Mouse (Mus musculus) cerebellum, postnatal 25 days (tissue): ENCODE results near the gene Fgd2.
A peak's percentile ranks its signal among the peaks of the same experiment; 100 is the strongest.
"Not testable (repeated sequence)": the region's sequence is repeated elsewhere in the genome, so short reads cannot be mapped to it uniquely, and the experiment has no call there.

Source experiments
- DNase-seq, 2 experiments: peaks; one replicate each; pipeline ENCODE4 v3.0.0; 2021; ENCODE audit warnings: mixed read lengths in 2 of 2

Fgd2 gene

DNA sequence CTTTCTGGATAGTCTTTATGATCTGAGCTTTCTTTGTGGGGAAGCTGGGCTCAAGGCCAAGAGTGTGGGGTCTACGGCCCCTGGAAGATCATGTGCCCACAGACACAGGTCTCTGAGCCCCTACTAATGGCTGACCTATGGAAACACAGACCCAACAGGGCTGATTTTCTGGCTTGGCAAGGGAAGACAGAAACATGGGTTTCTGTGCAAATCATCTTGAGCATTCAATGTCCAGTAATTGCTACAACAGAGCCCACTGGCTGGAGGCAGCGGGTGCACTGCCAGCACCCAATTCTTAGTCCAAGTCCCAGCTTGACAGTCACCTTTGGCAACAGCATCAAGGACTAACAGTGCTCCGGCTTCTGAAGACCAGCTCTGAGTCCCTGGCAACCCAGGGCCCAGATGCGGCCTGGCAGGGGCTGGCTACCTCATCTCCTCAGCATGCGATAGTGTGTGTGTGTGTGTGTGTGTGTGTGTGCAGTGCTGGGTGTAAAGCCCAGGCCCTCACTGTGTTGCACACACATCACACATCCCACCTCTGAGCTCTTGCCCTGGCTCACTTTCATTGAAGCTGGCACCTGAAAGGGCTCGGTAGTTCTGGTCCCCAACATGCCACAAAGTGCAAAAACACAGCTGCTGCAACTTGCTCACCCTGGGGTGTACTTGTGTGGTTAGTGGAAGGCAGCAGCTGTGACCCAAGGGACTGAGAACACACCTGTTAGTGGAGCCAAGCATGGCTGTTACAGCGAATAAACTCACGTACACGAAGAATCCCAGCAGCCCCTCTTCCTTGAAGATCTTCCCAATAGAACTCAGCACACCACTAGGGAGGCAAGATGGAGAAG is 22.5 kb upstream of the Fgd2 start:
- peak; percentile 27 to 29 for DNase-seq

GRCm38 (mm10) chr17:29339170-29339768 is 21.4 kb upstream of the Fgd2 start:
- peak; percentile 52 to 69 for DNase-seq

GRCm38 (mm10) chr17:29340406-29341261 is 20.1 kb upstream of the Fgd2 start:
- DNase-seq, result no peak

DNA sequence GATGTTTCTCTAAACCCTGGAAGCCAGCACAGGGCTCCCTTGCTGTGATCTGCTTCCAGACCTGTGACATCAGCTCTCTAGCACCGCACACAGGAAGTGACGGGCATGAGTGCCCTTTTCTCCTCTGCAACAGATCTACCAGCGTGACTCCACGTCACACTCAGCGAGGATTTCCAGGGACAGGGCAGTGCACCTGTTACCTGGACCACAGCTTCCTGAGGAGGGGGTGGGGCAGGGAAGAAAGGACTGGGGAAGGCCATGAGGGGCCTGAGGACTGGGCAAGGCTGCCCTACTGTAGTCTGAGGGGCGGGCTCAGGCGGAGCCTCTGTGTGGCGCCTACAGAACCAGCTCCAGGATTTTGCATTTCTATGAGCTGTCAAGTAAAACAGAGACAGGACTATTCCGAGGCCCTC is 19.1 kb upstream of the Fgd2 start:
- peak in 1 of 2 experiments; percentile 54 for DNase-seq

DNA sequence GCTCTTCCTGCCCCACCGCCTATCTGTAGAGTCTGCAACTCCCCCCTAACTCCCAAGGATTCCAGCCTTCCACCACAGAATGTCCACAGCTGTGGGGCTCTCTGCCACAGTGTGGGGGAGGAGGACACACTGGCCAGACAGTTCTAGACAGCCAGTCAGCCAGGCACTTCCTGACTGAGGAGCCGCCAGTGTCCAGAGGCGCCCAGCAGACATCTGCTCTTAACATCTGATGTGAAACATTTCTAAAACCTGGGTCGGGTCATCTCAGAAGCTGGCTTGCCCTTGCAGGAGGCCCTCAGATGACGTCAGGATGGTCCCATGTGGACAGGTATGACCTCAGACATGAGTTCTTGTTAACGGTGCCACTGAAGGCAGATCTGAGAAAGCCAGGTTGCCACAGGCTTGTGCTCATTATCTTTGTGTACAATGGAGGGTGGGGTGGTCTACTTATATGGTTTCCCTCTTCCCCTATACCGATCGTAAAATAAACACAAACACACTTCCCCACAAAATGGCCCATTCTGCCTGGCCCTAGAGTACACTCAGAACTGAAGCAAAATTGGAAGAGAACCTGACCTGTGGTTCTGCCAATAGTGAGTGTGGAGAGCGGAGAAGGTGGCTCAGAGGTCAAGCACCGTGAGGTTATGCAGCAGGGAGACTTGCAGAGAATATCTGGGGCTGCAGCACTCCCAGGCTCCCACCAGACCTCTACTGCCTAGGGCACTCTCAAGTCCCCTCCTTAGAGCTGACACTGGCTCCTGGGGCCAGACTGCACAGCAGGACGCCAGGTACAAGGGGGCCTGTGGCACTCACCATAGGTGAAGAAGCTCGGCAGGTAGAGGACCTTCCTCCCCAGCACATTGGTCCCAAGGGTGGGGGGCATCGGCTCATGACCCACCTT is 18.5 kb upstream of the Fgd2 start:
- no peak for DNase-seq

- DNase-seq, result no peak
Observed at GRCm38 (mm10) chr17:29343241-29343640, 17.5 kb upstream of the Fgd2 start.

- DNase-seq, result no peak
Observed at GRCm38 (mm10) chr17:29345272-29345671, 15.4 kb upstream of the Fgd2 start.

DNA sequence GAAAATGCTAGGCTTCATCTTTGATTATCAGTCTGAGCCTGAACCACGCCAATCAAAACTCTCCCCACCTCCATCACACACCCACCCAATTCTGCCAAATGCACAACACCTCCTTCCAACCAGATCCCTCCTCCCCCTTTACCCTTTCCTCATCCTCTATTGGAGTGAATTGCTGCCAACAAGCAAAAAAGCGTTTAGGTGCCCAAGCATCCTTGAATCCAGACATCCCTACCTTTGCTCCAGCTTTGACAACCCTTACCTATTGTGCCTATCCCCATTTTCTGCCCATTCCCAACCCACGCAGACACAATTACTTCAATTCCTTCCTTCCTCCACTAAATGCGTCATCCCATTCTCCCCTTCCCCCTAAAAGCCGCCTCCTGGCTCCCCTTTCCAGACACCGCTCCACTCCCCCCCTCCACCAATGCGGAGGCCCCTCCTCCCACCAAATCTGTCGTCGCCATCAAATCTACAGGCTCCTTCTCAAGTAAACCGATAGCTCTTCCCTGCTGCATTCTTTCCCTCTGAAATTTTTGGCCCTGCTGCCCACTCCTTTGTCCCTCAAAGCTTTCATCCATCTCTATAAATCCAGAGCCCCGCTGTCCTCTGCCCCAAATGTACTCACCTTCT is 14.1 kb upstream of the Fgd2 start:
- DNase-seq, result peak; percentile 57 to 58

- peak in 1 of 2 experiments; percentile 68 for DNase-seq
Observed at GRCm38 (mm10) chr17:29347126-29347644, 13.5 kb upstream of the Fgd2 start.

- DNase-seq, result peak; percentile 98 to 99
Observed at GRCm38 (mm10) chr17:29347645-29348256, 13.0 kb upstream of the Fgd2 start, which contains the start of gene Mtch1. TSS of gene Mtch1 (minus strand) at chr17:29347934.

DNA sequence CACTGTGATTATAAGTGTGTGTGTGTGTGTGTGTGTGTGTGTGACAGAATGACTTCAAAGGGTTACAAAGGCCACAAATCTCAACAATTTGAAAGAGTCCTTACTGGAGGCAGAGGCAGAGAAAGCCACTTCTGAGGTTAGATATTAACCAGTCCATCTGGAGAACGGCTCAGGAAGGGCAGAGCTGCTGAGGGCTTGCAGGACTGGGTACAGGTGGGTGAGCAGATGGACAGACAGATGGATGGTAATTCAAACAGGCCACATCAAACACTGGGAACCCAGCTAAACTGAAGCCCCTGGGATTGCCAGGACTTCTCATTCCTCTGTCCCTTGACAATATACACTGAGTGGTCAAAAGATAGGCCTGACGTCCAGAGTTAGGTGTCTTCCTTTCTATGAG is 11.7 kb upstream of the Fgd2 start:
- DNase-seq, result peak; percentile 33 to 61

DNA sequence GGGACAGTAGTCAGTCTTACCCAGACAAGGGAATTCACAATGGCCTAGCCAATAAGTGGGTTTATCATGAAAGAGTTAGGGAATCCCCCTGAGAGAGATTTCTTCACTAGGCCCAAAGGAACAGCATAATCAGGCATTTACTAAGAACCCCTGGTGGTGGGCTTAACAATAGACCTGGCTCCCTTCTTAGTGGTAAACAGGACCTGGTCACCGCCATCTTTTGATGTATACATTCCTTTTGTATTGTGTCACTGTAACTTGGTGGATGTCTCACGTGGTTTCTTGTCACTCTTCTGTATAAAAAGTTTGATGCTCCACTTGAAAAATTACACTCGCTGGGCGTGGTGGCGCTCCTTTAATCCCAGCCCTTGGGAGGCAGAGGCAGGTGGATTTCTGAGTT is 9.7 kb upstream of the Fgd2 start:
- not testable (repeated sequence) for DNase-seq

GRCm38 (mm10) chr17:29355461-29355840 is 5.3 kb upstream of the Fgd2 start:
- no peak for DNase-seq

GRCm38 (mm10) chr17:29355841-29356478 is 4.8 kb upstream of the Fgd2 start:
- peak; percentile 58 to 64 for DNase-seq

DNA sequence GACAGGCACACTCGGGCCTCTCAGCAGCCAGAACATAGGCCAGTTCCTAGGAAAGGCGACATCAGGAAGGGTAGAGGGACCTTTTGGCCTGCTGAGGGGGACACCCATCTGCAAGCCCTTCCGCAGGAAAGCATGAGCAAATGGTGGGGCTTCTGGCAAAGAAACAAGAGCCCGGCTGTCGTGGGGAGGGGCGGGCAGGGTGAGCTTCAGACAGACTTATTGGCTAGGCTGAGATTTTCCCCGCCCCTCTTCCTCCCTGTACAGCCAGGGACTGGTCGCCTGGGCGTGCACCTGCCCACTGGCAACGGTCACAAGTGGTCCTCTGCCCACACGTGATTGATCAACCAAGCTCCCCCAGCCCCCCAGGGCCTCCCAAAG is 4.2 kb upstream of the Fgd2 start:
- peak; percentile 45 to 59 for DNase-seq

GRCm38 (mm10) chr17:29356882-29357281 is 3.8 kb upstream of the Fgd2 start:
- no peak for DNase-seq

GRCm38 (mm10) chr17:29358928-29359327 is 1.8 kb upstream of the Fgd2 start:
- DNase-seq, result no peak

- DNase-seq, result no peak
Observed at GRCm38 (mm10) chr17:29361982-29362691, 1.4 kb downstream of the Fgd2 start.

DNA sequence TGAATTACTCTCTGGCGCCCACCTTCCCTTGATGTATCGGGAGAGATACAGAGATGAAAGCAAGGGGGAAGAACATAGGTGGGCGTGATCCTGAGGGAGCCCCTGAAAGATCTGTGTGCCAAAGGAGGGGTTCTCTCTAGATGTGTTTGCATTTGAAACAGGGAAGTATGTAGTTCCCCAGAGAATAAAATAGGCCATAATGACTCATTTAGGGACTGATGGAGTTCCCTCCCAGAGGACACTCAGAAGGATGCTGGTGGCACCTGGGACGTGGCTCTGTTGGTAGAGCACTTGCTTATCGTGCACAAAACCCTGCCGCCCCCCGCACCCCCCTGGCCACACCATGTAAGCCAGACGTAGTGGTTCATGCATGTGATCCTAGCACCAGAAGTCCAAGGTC is 2.4 kb downstream of the Fgd2 start:
- DNase-seq, result no peak

GRCm38 (mm10) chr17:29365105-29365621 is 4.4 kb downstream of the Fgd2 start:
- peak; percentile 52 to 65 for DNase-seq
